Mouse (Mus musculus): Measurements from ENCODE around the gene H2al2a.
"Not testable (repeated sequence)": the region's sequence is repeated elsewhere in the genome, so short reads cannot be mapped to it uniquely, and the experiment has no call there.

Gene H2al2a

GRCm38 (mm10) chr2:18027448-18028139 is 30.8 kb upstream of the H2al2a start:
- peak; percentile 95 for DNase-seq

GRCm38 (mm10) chr2:18026116-18026947 is 29.6 kb upstream of the H2al2a start:
- DNase-seq: no peak

GRCm38 (mm10) chr2:18025781-18026115 is 29.0 kb upstream of the H2al2a start:
- DNase-seq: no peak

- no peak for DNase-seq
These were observed 28.4 kb upstream of the H2al2a start for GRCm38 (mm10) chr2:18025116-18025515.

GRCm38 (mm10) chr2:18022886-18023285 is 26.1 kb upstream of the H2al2a start:
- DNase-seq: no peak

- DNase-seq: no peak
These were observed 22.4 kb upstream of the H2al2a start for GRCm38 (mm10) chr2:18019122-18019521.

GRCm38 (mm10) chr2:18017321-18017720 is 20.6 kb upstream of the H2al2a start:
- DNase-seq: no peak

GRCm38 (mm10) chr2:18016639-18017038 is 19.9 kb upstream of the H2al2a start:
- DNase-seq: no peak

GRCm38 (mm10) chr2:18015581-18015980 is 18.8 kb upstream of the H2al2a start:
- DNase-seq: no peak

- no peak for DNase-seq
These were observed 16.1 kb upstream of the H2al2a start for GRCm38 (mm10) chr2:18012866-18013265.

GRCm38 (mm10) chr2:18011226-18011625 is 14.5 kb upstream of the H2al2a start:
- DNase-seq: no peak

GRCm38 (mm10) chr2:18005137-18005536 is 8.4 kb upstream of the H2al2a start:
- peak; percentile 17 for DNase-seq

- no peak for DNase-seq
These were observed 7.5 kb upstream of the H2al2a start for GRCm38 (mm10) chr2:18004286-18004685.

- DNase-seq: no peak
These were observed 5.5 kb upstream of the H2al2a start for GRCm38 (mm10) chr2:18002306-18002705.

GRCm38 (mm10) chr2:17989562-17989961 is 7.2 kb downstream of the H2al2a start:
- DNase-seq: no peak

- no peak for DNase-seq
These were observed 7.6 kb downstream of the H2al2a start for GRCm38 (mm10) chr2:17989115-17989514.

GRCm38 (mm10) chr2:17986694-17987093 is 10.1 kb downstream of the H2al2a start:
- DNase-seq: no peak

GRCm38 (mm10) chr2:17984774-17985173 is 12.0 kb downstream of the H2al2a start:
- DNase-seq: no peak

- DNase-seq: no peak
These were observed 14.0 kb downstream of the H2al2a start for GRCm38 (mm10) chr2:17982747-17983146.

GRCm38 (mm10) chr2:17978706-17979105 is 18.1 kb downstream of the H2al2a start:
- no peak for DNase-seq

- not testable (repeated sequence) for DNase-seq
These were observed 18.5 kb downstream of the H2al2a start for GRCm38 (mm10) chr2:17978251-17978650.

- DNase-seq: not testable (repeated sequence)
These were observed 19.1 kb downstream of the H2al2a start for GRCm38 (mm10) chr2:17977645-17978044.

- no peak for DNase-seq
These were observed 21.0 kb downstream of the H2al2a start for GRCm38 (mm10) chr2:17975601-17976327.
